Mouse (Mus musculus) stomach, embryonic 14.5 days (tissue): ENCODE measurements around the gene H1foo. TPM values are rescaled to one million over a fixed set of nuclear protein-coding genes. Genes with fewer than 3 reads are reported as not detected.

Experiments
- ATAC-seq: fragments of 200-750 bp; cut with Nextera tagmentation; 2 replicates; pipeline ENCODE4 v1.8.0; 2017; ENCODE audit warnings: low read depth, moderate TSS enrichment; ENCODE audit not compliant: insufficient number of reproducible peaks, insufficient read depth, low FRiP score
- H3K27ac ChIP-seq: fragments of 300-500 bp; sonication (generic); 2 replicates; pipeline ENCODE4 v1.5.1; 2014; ENCODE audit warnings: mild to moderate bottlenecking, low read length, moderate library complexity, mixed read lengths
- H3K27me3 ChIP-seq: fragments of 300-500 bp; sonication (generic); 2 replicates; pipeline ENCODE4 v1.6.1; 2014; ENCODE audit warnings: low read length, control low read depth, mixed read lengths; ENCODE audit not compliant: control insufficient read depth, insufficient read depth
- H3K36me3 ChIP-seq: fragments of 300-500 bp; sonication (generic); 2 replicates; pipeline ENCODE4 v1.6.1; 2014; ENCODE audit warnings: mild to moderate bottlenecking, control low read depth, low read length, moderate library complexity, mixed read lengths; ENCODE audit not compliant: control insufficient read depth, insufficient read depth
- H3K4me1 ChIP-seq: fragments of 300-500 bp; sonication (generic); 2 replicates; pipeline ENCODE4 v1.6.1; 2014; ENCODE audit warnings: low read length, control low read depth, mixed read lengths; ENCODE audit not compliant: control insufficient read depth, insufficient read depth
- H3K4me2 ChIP-seq: fragments of 300-500 bp; sonication (generic); replicated peaks from 2 replicates; pipeline ENCODE4 v1.6.1; 2014; ENCODE audit warnings: low read depth, low read length, control low read depth
- H3K4me3 ChIP-seq: fragments of 300-500 bp; sonication (generic); 2 replicates; pipeline ENCODE4 v1.5.1; 2014; ENCODE audit warnings: low read depth, low read length, control low read depth
- H3K9ac ChIP-seq: fragments of 300-500 bp; sonication (generic); replicated peaks from 2 replicates; pipeline ENCODE4 v1.6.1; 2014; ENCODE audit warnings: low read depth, mild to moderate bottlenecking, control low read depth, low read length, moderate library complexity, mixed read lengths
- H3K9me3 ChIP-seq: fragments of 300-500 bp; sonication (generic); 2 replicates; pipeline ENCODE4 v1.6.1; 2016; ENCODE audit warnings: low read depth, low read length, control low read depth; ENCODE audit not compliant: control insufficient read depth
- WGBS: fragments of 180-500 bp; shearing (Covaris S2); extraction: QIAGEN DNeasy Blood & Tissue Kit; methylation state at CpG from one replicate; pipeline ENCODE4 v1.1.7; 2014; 5-methylcytosine and 5-hydroxymethylcytosine counted together
- polyA plus RNA-seq: library from polyadenylated mRNA; unstranded; fragments of >200 nt; fragmentation: Nextera tagmentation; extraction: Ambion mirVana; gene quantifications from 2 replicates; pipeline ENCODE4 v1.2.1, GENCODE M21; 2014

The H1foo gene
- polyA plus RNA-seq, 1 experiment from 2014 or later = not detected

DNA sequence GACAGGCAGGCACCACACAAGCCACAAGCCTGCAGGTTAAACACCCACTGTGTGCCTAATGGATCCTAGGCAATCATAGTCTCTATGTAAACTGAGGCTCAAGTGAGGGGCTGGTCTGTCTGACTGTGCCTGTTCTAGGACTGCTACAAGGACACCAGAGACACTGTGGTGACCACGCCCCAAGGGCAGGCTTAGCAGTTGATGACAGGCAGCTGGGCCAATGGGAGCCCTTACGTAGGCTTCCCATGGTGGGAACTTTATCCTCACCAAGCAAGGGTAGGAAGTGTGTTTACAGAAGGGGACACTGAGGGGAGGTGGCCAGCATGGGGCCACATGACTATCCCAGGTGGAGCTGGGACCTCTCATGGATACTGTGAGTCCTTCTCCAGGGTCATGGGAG, 54.5 kb downstream of the H1foo start:
- H3K9me3 ChIP-seq = no peaks in the 10 kb centered on the region
- H3K27ac ChIP-seq = no peak overlapping the region
- no peaks in the 10 kb centered on the region for H3K27me3 ChIP-seq
- ATAC-seq = no peak
- H3K4me1 ChIP-seq = peaks cover 32% of the 10 kb centered on the region
- no peak overlapping the region for H3K4me2 ChIP-seq
- H3K36me3 ChIP-seq = no peaks in the 10 kb centered on the region
- H3K9ac ChIP-seq = no peak overlapping the region
- H3K4me3 ChIP-seq = no peak overlapping the region
- 81% methylated on average over 2 of the region's 2 CpGs for WGBS

Other genes starting within 250 kb of the H1foo start
- 3.3 and 4.8 TPM in 2 replicates for gene Tmem40, start 182.5 kb upstream of the H1foo start, polyA plus RNA-seq
- gene Cand2, start 170.4 kb upstream of the H1foo start, polyA plus RNA-seq = 27.7 and 31.0 TPM in 2 replicates
- gene Rpl32, start 136.2 kb upstream of the H1foo start, polyA plus RNA-seq = 2,694 and 2,736 TPM in 2 replicates
- 0.87 and 0.91 TPM in 2 replicates for gene Efcab12, start 106.5 kb upstream of the H1foo start, polyA plus RNA-seq
- 16.4 and 20.6 TPM in 2 replicates for gene Mbd4, start 91.6 kb upstream of the H1foo start, polyA plus RNA-seq
- 22.2 and 23.9 TPM in 2 replicates for gene Ift122, start 91.5 kb upstream of the H1foo start, polyA plus RNA-seq
- 0.25 TPM in 1 of 2 replicates, not detected in the other for gene Rho, start 13.2 kb upstream of the H1foo start, polyA plus RNA-seq
- 43.1 and 44.5 TPM in 2 replicates for gene Plxnd1, start 50.1 kb downstream of the H1foo start, polyA plus RNA-seq
- gene Tmcc1, start 248.5 kb downstream of the H1foo start, polyA plus RNA-seq = 19.3 and 20.5 TPM in 2 replicates